Mouse (Mus musculus) cerebral cortex, adult 2 months (tissue): ENCODE measurements around the gene Tbx1.

ENCODE experiments used
- WGBS: fragments of 180-500 bp; shearing (Covaris S2); methylation state at CpG from one replicate; pipeline ENCODE4 v1.1.7; 2018; 5-methylcytosine and 5-hydroxymethylcytosine counted together

The Tbx1 gene

DNA sequence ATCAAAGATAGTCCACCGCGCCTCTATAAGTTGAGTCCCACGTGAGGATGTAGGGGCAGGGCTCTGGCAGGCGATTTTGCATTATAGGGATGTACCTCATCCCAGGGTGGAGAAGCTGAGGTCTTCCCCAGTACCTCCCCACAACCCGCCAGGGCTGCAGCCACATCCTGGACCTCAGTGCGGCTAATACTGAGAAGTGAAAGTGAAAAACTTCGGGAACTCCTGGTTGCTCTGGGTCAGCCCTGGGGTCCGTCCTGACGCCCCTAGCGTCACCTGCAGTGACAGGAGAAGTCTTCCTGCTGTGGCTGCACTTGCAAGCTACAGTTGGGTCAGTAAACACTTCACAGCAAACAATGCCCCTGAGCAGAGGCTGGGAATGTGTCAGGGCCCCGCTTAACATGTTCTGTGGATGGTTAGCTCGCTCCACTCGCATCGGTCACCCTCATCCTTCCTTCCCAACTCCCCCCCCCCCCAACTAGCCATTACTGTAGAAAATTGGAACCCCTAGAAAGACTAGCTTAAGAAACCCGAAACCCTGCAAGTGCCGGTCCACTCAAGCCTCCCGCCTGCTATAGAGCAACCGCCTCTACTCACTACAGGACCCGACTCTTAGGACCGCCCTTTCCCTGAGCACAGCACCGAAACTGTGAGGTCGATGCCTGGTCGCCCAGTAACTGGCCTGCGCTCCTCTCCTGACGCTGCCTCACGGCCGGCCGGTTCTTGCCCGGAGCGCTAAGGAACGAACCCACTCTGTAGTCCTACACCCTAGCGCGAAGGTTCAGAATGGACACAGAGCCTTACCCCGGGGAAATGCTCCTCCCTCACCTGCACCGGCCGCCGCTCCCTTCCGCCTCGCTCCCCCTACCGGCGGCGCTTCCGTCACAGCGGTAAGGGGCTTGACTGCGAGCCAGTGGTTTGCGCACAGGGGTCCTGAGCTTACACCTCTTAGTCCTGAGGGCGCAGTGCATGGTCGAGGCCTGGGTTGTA, at the start of gene Tbx1:
Tbx1 (minus strand) TSS at position 868 of the 987 bp plus-strand sequence.
- 15% methylated on average over 48 of the region's 48 CpGs for WGBS

DNA sequence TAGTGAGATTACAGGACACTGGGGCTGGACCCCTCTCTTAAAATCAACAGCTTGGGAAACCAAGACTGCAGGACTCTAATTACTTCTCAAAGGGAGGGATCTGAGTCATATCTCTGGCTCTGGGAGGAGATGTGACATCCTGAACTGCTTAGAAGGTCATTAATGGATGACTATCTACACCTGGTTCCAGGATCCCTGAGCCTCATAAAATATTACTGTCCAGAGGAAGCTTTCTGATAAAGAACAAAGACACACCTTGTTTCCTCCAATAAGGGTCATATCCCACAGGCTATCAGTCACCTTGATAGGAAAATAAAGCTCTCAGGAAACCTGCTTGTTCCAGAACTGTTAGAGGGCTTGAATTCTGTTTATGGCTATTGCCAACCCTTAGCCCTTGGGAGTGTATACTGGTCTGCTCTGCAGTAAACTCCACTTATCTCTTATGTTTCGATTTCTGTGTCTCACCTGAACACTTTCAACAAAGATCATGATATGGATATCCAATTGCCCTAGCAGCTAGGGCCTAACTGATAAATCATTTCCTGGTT, 49.0 kb upstream of the Tbx1 start:
- 88% methylated on average over 1 of the region's 1 CpGs for WGBS

DNA sequence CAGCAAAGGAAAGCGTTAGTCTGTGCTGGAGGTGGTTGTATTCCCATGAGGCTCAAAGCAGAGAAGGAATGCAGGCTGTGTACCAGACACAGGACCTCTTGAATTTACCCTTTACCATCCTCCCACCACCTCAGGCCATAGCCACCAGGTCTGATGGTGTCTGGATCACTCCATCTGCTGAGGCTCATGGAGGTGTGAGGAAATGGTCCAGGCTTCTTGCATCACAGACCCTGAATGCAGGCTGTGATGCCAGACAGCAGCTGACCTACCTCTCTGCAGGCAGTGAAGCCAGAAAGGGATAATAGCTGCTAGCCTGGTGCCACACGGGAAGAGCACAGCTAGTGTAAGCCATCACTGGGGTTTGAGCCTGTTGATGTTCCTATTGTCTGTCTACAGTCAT, 47.9 kb upstream of the Tbx1 start:
- 73% methylated on average over 2 of the region's 2 CpGs for WGBS

DNA sequence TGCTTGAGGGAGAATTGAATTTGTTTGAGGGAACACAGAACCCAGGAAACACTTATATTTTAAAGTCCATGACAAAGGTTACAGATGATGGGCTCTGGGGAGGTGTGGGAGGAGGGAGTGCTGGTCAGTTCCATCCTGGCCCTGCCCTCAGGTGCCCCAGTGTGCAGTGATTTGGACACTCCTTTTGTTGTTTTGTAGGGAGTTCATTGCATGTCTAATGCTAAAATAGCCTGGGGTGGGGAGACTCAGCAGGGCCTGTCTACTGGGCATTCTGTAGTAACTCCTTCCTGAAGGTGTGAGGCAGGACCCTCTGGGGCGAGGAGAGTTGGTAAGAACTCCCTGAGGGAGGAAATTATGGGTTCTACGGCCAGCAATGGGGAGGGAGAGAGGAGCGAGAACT, 46.3 kb upstream of the Tbx1 start:
- 84% methylated on average over 3 of the region's 3 CpGs for WGBS

DNA sequence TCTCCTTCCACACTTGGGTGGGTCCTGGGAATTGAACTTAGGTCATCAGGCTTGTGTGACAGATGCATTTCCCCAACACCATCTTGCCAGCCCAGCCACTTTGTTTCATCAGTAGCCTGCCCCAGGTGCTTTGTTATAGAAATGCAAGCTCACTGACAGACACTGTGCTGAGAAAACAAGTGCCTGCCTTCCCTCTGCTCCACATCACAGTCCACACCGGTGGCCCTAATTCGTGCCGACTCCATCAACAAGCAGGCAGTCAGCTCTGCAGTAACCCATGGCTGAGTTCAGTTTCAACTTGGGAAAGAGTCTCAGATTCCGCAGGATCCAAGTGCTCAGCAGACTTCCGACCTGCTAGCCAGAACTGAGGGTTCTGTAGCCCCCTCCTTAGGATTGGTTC, 45.9 kb upstream of the Tbx1 start:
- WGBS = 90% methylated on average over 5 of the region's 5 CpGs

DNA sequence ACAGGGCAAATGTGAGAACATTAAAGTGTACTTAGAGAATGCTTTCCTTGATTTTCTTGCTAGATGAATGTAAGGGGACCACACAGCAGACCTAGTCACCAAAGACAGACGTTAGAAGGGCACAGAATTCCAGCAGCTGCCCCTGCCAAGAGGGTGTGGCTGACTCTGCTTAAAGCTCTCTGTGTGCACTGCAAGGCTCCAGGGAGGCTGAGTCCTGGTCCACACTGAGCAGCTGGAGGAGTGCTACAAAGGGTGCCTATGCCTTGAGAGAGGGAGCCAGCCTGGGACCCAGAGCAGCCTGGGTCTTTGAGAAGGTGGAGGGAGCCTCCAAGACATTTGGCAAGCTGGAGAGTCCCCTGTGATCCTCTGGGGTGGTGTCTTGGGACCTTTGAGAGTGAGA, 42.9 kb upstream of the Tbx1 start:
- 28% methylated on average over 1 of the region's 1 CpGs for WGBS

DNA sequence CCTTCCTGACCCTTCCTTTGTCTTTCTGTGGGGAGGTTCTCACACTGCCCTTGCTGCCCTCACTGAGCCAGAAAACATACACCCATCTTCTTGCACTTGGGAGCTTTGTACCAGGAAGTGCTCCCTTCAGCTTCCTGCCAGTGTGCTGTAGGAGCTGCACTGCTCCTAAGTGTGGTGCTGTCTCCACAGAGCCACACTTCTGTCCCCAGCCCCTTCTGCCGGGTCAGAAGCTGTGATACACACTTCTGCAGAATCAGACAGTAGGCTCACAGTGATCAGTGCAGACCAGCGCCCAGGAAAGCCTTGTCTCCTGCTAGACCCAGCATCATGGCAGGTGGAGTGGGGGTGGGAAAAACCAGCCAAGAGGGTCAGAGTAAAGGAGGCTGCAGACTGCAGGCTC, 42.3 kb upstream of the Tbx1 start:
- 57% methylated on average over 2 of the region's 2 CpGs for WGBS

DNA sequence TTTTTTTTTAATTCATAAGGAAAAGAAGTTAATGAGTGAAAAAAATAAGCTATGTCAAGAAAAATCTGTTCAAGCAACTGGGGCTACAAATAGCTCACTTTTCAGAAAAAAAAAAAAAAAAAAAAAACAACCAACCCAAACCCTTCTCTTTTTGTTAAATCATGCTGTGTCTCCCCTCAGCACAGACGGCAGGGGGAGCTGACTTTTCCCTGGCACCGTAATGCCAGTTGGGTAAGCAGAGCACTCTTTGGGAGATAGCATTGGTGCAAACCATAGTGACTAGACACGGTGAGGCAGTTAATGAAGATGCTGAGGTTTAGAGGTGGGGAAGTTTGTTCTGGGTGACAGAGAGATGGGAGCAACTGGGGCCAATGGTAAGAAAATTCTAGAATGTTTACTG, 41.6 kb upstream of the Tbx1 start:
- WGBS = 23% methylated on average over 3 of the region's 3 CpGs

DNA sequence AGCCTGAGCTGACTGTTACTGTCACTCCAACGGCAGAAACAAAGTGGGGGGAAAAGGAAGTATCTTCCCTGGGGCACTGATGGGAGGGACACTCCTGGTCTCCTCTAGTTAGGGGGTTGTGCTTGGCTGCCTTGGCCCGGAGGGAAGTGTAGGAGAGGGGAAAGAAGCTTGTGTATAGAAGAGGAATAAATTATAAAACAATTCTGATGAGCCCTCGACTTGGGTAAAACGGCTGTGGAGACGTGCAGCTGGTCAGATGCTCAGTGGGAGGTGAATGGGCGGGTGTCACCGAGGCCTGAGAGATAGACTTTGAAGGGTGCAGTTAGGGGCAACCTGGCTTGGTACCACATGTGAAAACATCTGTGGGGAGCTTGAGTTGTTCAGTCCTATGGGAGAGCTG, 40.7 kb upstream of the Tbx1 start:
- WGBS = 49% methylated on average over 7 of the region's 7 CpGs

DNA sequence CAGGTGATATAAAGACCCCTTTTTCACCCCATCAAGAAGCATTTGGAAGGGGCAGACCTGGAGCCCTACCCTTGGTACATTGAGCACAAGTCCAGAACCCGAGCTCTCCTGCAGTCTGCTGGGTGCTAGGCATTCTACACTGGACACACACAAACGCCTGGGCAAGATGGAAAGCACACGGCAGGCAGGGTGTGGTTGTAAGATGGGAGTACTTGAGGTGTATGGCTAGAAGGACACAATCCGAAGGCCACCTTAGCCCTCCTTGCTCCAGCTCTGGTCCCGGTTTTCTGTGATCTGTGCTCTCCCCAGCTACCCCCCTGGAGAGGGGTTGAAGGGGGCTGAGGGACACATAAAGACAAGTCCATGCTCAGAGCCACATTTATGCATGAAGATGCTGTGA, 39.8 kb upstream of the Tbx1 start:
- 56% methylated on average over 5 of the region's 5 CpGs for WGBS

DNA sequence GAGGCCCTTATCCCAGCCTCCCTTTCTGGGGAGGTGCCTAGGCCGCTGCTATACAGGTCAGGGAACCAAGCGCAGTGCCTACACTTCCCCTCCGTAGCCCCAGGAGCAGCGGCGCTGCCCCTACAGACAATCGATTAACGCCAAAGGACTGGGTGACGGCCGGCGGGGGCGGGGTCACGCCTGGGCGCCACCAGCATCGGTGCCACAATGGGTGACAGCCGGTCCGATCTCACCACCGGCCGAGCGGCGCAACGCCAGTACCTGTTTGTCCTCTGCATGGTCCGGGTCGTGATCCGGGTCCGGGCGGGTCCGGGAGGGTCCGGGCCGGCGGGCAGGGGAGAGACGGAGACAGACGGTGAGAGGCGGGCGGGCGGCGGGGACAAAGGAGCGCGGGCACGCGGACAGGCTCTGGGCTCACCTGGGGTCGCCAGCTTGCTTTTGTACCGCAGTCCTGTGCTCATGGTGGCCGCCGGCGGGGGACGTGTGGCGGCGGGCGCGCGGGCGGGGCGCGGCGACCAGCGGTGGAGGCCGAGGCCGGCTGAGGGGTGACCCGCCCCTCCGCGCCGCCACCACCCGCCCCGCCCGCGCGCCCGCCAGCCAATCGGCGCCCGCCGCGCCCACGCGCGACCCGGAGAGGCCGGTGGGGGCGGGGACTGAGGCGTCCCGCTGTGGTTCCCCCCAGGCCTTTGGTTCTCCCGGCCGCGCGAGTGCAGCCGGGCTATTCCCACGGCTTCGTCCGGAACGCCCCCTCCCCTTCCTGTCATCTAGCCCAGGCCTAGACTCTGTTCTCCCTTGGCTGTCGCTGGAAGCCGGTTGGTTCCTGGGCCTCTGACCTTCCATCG, 39.1 kb upstream of the Tbx1 start, which contains the start of gene Sept5:
Sept5 (minus strand) TSS at position 565 of the 842 bp plus-strand sequence.
- 2% methylated on average over 63 of the region's 93 CpGs for WGBS

DNA sequence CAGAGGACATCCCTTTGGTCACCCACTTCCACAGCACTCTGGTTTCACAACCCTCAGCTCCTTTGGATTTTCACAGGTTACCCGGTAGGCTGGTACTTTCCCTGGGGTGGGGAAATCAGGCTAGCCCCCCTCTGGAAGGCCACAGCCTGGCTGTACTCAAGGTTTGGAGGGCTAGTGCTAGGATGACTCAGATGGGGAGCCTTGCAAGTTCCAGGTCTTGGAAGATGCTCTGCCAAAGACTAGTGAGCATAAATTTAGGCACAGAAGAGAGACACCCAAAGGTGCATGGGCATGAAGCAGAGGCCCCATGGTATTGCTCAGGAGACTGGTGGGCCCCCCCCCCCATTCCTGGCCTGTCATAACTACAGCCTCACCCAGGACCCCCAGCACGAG, 38.5 kb upstream of the Tbx1 start:
- 33% methylated on average over 2 of the region's 2 CpGs for WGBS

DNA sequence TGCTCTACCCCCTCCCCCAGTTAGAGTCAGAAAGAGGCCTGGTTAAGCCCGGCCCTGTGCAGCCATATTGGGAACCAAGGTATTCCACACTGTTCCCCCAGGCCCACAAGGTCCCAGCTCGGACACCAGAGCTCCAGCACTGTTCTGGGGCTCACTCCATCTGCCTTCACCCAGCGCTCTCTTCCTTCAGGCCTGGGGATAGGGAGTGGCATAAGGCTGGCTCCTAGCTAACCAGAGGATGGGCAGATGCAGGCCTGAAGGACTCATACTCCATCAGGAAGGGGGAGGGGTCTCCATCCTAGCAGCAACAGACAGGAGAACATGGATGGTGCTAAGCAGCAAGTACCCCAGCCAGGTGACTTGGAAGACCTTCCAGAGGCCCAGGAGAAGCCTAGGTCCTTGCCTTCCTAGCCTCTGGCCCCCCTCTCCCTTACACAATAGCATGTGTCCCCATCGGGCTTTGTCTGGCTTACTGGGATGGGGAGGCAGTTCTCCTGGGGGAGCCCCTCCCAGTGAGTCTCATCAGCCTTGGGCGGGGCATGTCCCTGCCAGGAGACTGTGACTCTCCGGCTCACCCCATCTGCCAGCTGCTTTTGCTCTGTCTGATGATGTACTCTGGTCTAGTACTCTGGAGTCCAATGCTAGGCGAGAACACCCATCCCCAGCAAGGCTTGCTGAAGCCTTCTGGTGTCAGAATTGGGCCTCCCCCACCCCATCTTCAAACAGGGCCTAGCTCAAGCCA, 37.9 kb upstream of the Tbx1 start:
- WGBS = 48% methylated on average over 7 of the region's 7 CpGs

DNA sequence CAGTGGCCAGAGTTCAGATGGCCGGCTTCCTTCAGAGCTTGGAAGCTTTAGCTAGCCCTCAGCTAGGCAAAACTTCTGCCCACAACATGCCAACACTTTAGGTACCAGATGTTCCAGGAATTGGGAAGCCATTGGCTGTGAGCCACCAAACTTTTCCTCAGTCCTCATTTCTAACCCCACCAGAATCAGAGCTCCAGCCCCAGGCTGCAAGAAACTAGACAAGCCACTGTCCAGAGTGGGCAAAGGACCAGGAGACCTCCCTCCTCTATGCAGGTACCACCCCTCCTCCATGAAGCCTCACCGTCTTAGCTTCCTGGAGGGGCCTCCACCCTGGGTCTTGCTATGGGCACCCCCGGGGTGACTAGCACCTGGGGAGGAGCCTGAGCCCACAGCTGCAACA, 36.7 kb upstream of the Tbx1 start:
- 39% methylated on average over 3 of the region's 3 CpGs for WGBS

DNA sequence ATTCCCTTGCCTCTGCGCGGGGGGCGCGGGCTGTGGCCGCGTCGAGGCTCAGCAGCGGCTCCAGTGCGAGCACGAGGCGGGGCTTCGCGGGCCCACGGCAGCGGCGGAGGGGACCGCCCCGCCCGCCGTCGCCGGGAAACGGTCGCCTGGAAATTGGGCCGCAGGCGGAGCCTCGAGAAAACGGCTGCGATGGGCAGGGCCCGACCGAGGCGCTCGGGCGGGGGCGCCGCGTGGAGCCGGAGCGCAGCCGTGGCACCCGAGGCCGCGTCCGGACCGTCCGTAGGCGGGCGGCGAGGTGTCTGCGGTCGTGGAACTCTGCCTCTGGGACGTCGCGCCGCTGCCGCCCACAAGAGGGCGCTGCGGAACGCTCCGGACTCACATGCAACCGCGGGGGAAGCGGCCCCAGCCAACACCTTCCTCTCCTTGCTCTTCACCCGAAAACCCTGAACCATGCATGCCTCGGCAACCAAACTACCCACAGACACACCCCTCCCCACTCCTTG, 36.0 kb upstream of the Tbx1 start, which contains the start of gene Gm49601:
Gm49601 (minus strand) TSS at position 52 of the 503 bp plus-strand sequence.
- under 1% methylated on average over 65 of the region's 65 CpGs for WGBS

DNA sequence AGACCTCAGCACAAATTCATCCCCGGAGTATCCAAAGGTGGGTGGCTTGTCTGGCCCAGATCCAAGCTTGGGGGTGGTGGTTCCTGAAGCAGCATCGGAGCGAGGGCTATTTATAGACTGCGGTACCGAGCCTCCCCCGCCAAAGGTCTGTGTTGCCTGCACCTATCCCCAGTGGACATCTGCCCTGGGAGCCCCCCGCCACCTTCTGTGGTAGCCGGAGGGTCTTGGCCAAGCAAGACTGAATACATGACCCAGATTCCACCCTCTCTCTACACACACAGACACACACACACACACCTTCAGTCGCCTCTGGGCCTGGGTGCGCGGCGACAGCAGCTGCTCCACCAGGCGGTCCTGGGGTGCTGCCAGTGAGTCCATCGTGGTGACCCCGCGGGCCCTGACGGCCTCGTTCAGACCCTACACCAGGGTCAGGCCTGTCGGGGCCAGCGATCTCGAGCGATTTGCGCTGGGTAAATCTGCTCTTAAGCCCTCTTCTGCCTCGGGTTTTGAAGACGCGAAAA, 35.4 kb upstream of the Tbx1 start:
- 17% methylated on average over 26 of the region's 26 CpGs for WGBS

DNA sequence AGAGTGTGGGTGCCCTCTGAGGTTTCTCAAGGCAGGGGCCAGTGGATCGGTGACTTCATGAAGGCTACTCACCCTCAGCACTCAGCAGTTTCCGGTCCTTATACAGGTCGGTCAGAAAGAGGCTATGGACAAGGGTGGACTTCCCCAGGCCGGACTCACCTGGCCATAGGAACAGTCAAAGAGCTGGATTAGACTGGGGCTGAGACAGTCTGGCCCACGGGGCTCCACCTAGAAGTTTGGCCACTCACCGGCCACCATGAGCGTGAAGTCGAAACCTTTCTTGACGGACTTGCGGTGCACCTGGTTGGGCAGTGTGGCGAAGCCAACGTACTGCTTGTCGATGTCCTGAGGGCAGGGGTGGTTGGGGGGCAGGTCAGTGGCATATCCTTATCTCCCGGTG, 34.6 kb upstream of the Tbx1 start:
- WGBS = 62% methylated on average over 14 of the region's 14 CpGs

DNA sequence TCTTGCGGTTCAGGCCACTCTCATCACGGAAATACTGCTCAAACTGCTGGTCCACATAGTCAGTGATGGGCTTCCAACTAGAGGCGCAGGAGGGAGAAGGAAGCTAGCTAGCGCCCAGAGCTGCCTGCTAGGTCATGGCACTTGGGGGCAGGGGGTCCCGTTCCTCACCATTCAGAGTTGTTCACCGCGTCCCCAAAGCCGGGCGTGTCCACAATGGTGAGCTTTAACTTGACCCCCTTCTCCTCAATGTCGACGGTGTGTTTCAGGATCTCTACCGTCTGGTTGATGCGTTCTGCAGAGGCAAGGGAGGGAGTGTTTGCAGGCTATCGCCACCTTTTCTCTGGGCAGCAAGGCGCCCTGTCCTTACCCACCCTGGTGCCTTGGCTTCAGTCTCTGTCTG, 34.2 kb upstream of the Tbx1 start:
- 64% methylated on average over 15 of the region's 15 CpGs for WGBS

DNA sequence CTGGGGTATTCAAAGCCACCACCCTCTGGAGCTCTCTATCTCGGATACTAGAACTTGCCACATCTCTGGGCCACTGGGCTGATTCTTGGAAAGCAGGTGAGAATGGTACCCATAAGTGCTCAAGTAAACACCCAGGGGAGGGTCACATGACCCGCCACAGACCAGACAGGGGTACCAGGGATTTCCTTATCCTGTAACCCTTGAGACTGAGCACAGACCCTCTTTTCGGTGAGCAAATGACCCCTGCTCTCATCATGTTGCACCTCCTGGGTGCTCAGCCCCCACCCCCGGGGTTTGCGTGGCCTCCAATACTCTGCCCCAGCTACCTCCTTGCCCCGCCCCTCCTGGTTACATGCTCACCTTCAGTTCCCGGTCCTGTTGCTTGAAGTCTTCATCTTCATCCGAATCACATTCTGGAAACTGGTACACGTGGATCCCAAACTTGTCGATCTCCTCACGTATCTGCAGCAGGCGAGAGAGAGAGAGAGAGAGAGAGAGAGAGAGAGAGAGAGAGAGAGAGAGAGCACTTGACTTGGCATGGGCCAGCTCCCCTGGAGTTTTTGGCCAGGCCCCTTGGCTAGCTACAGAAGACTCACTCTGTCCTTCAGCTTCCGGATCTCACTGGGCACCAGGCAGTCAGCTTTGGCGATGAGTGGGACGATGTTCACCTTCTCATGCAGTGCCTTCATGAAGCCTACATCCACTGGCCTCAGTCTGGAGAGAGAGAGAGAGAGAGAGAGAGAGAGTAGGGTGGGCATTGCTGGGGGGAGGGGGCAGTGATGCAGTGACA, 33.5 kb upstream of the Tbx1 start:
- 50% methylated on average over 15 of the region's 15 CpGs for WGBS
